Mouse (Mus musculus): ENCODE measurements at regions not wholly inside any gene's neighbourhood (a gene's known extent, or its start where the extent isn't known, plus 50 kb on each side); places are given as distances from the start of the nearest gene placed in this dataset.

DNA sequence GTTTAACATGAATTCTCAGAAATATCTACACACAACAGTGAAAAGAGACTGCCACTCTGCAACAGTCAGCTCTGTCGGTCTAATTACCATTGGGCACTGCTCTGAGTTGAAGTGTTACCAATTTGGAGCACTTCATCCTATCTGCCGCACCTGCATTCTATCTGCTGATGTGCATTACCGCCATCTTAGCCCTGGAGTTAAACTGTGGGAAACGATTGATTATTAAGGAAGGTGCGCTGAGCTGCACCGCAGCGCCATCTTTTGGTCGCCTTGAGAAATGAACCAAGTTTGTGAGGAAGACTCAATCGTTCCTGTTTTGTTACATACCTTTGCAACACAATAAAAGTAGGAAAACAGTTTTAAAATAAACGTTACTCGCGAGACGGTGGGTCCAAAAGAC is 110.5 kb downstream of the Rergl start:
- TF ChIP-seq EP300 (IDR thresholded peaks at IDR 0.05; ENCODE audit: insufficient read depth, low read depth, low read length) (no peak), CTCF (IDR thresholded peaks at IDR 0.05; ENCODE audit: low read depth, low read length) (peak; percentile 89), POLR2A (IDR thresholded peaks at IDR 0.05; ENCODE audit: insufficient read depth, low read length) (no peak)
- Histone ChIP-seq H3K4me1 (ENCODE audit: control insufficient read depth, insufficient read depth, low read length) (no peaks in the 10 kb centered on the region), H3K27ac (ENCODE audit: insufficient read depth, low read length) (no peak overlapping the region), H3K9me3 (replicated peaks; ENCODE audit: control insufficient read depth, insufficient read depth, low read length, poor library complexity, severe bottlenecking) (no peaks in the 10 kb centered on the region), H3K27me3 (ENCODE audit: control insufficient read depth, insufficient read depth, low read length, poor library complexity, severe bottlenecking) (no peaks in the 10 kb centered on the region), H3K9ac (ENCODE audit: low read depth, poor library complexity, severe bottlenecking) (no peak overlapping the region), H3K4me3 (ENCODE audit: low read depth, low read length) (no peak overlapping the region), H3K36me3 (ENCODE audit: control insufficient read depth, insufficient read depth, low read length, poor library complexity, severe bottlenecking) (no peaks in the 10 kb centered on the region)

DNA sequence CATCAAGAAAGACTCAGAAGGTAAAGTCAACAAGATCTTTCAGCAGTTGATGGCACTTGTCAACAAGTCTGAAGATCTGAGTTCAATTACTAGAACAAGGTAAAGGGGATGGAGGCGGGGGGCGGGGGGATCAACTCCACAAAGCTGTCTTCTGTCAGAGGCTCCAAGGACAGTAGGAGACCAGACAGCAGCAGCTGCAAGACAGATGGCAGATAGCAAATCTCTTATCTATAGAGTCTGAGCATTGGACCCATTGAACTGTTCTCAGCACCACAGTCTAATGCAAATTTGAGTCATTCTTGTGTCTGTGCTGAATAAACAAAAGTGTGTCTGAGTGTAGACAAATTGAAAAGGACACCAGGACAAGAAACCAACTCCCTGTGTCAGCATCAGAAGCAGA is 150.8 kb downstream of the Rergl start:
- TF ChIP-seq EP300 (IDR thresholded peaks at IDR 0.05; ENCODE audit: insufficient read depth, low read depth, low read length): peak; percentile 56; the same call in 1 of the 2 replicates
- no peak for TF ChIP-seq POLR2A (IDR thresholded peaks at IDR 0.05; ENCODE audit: insufficient read depth, low read length)
- peak overlapping the region; percentile 77 for H3K27ac ChIP-seq (ENCODE audit: insufficient read depth, low read length)
- no peak overlapping the region for H3K9ac ChIP-seq (ENCODE audit: low read depth, poor library complexity, severe bottlenecking)
- no peaks in the 10 kb centered on the region for H3K27me3 ChIP-seq (ENCODE audit: control insufficient read depth, insufficient read depth, low read length, poor library complexity, severe bottlenecking)
- no peaks in the 10 kb centered on the region for H3K36me3 ChIP-seq (ENCODE audit: control insufficient read depth, insufficient read depth, low read length, poor library complexity, severe bottlenecking)
- no peaks in the 10 kb centered on the region for H3K9me3 ChIP-seq (replicated peaks; ENCODE audit: control insufficient read depth, insufficient read depth, low read length, poor library complexity, severe bottlenecking)
- H3K4me3 ChIP-seq (ENCODE audit: low read depth, low read length): no peak overlapping the region
- H3K4me1 ChIP-seq (ENCODE audit: control insufficient read depth, insufficient read depth, low read length): no peaks in the 10 kb centered on the region

DNA sequence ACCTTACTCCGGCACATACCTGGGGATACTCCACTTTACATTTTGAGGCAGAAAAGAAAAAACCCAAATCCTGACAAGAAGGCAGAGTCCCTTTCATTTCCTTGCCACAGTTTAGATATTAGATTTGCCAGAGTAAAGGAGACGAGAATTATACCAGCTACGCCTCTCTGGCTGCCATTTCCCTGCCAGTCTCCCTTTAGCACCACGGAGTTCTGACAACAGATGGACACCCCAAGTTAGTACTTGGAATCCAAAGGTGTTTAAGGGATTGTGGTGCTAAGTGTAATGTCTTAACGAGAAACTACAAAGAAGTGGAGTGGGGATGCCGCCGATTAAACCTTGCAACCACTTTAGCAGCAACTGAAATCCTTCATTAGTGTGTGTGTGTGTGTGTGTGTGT is 176.6 kb downstream of the Rergl start:
- no peak for TF ChIP-seq EP300 (IDR thresholded peaks at IDR 0.05; ENCODE audit: insufficient read depth, low read depth, low read length)
- TF ChIP-seq CTCF (IDR thresholded peaks at IDR 0.05; ENCODE audit: low read depth, low read length): no peak
- no peak for TF ChIP-seq POLR2A (IDR thresholded peaks at IDR 0.05; ENCODE audit: insufficient read depth, low read length)
- Histone ChIP-seq H3K27me3 (ENCODE audit: control insufficient read depth, insufficient read depth, low read length, poor library complexity, severe bottlenecking) (no peaks in the 10 kb centered on the region), H3K36me3 (ENCODE audit: control insufficient read depth, insufficient read depth, low read length, poor library complexity, severe bottlenecking) (no peaks in the 10 kb centered on the region)

DNA sequence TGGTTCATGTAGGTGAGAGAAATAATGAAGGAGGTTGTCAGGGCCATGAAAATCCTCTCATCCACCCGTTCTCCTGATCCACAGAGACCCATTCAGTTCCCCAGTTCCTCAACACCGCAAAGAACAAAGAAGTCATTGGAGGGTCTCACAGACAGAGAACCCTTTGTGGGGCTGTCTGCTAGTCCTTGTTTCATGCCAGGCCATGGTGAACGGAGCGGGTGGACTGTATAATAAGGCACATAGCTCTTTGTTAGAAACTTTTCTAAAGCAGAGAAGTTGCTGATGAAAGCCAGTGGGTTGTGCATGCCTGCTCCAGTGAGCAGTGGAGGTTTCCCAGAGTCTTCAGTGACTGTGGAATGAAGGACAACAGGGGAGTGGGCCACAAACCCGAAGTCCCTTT is 194.1 kb downstream of the Rergl start:
- no peaks in the 10 kb centered on the region for H3K27me3 ChIP-seq (ENCODE audit: control insufficient read depth, insufficient read depth, low read length, poor library complexity, severe bottlenecking)
- H3K9me3 ChIP-seq (replicated peaks; ENCODE audit: control insufficient read depth, insufficient read depth, low read length, poor library complexity, severe bottlenecking): no peaks in the 10 kb centered on the region
- no peaks in the 10 kb centered on the region for H3K36me3 ChIP-seq (ENCODE audit: control insufficient read depth, insufficient read depth, low read length, poor library complexity, severe bottlenecking)
- H3K27ac ChIP-seq (ENCODE audit: insufficient read depth, low read length): no peak overlapping the region
- no peaks in the 10 kb centered on the region for H3K4me1 ChIP-seq (ENCODE audit: control insufficient read depth, insufficient read depth, low read length)
- no peak overlapping the region for H3K4me3 ChIP-seq (ENCODE audit: low read depth, low read length)
- H3K9ac ChIP-seq (ENCODE audit: low read depth, poor library complexity, severe bottlenecking): no peak overlapping the region
- TF ChIP-seq EP300 (IDR thresholded peaks at IDR 0.05; ENCODE audit: insufficient read depth, low read depth, low read length): no peak
- TF ChIP-seq CTCF (IDR thresholded peaks at IDR 0.05; ENCODE audit: low read depth, low read length): no peak
- no peak for TF ChIP-seq POLR2A (IDR thresholded peaks at IDR 0.05; ENCODE audit: insufficient read depth, low read length)

More for the DNA sequence above, 176.6 kb downstream of the Rergl start:
- no peak overlapping the region for H3K4me3 ChIP-seq (ENCODE audit: low read depth, low read length)
- H3K9ac ChIP-seq (ENCODE audit: low read depth, poor library complexity, severe bottlenecking): no peak overlapping the region
- no peak overlapping the region for H3K27ac ChIP-seq (ENCODE audit: insufficient read depth, low read length)
- no peaks in the 10 kb centered on the region for H3K9me3 ChIP-seq (replicated peaks; ENCODE audit: control insufficient read depth, insufficient read depth, low read length, poor library complexity, severe bottlenecking)
- H3K4me1 ChIP-seq (ENCODE audit: control insufficient read depth, insufficient read depth, low read length): no peaks in the 10 kb centered on the region

DNA sequence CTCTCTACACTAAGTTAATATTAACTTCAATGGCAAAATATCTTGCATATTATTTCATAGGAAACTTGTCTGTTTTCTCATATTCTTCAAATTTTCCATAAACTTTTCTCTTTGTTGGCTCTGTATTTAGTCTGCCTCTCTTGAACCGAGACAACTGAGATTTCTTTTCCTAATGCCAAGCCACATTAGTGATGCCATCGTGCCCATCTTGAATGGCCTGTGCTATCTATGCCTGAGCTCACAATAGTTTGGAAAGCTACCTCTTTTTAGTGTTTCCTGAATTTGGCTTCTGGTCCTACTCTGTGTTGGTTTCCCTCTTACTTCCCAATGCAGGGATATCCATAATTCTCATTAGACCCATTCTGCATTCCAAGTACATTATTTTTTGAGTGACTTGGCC is 197.5 kb downstream of the Rergl start:
- H3K4me1 ChIP-seq (ENCODE audit: control insufficient read depth, insufficient read depth, low read length): no peaks in the 10 kb centered on the region
- H3K4me3 ChIP-seq (ENCODE audit: low read depth, low read length): no peak overlapping the region
- no peak overlapping the region for H3K9ac ChIP-seq (ENCODE audit: low read depth, poor library complexity, severe bottlenecking)
- no peaks in the 10 kb centered on the region for H3K9me3 ChIP-seq (replicated peaks; ENCODE audit: control insufficient read depth, insufficient read depth, low read length, poor library complexity, severe bottlenecking)
- no peaks in the 10 kb centered on the region for H3K27me3 ChIP-seq (ENCODE audit: control insufficient read depth, insufficient read depth, low read length, poor library complexity, severe bottlenecking)
- no peak overlapping the region for H3K27ac ChIP-seq (ENCODE audit: insufficient read depth, low read length)
- no peaks in the 10 kb centered on the region for H3K36me3 ChIP-seq (ENCODE audit: control insufficient read depth, insufficient read depth, low read length, poor library complexity, severe bottlenecking)
- no peak for TF ChIP-seq CTCF (IDR thresholded peaks at IDR 0.05; ENCODE audit: low read depth, low read length)
- TF ChIP-seq POLR2A (IDR thresholded peaks at IDR 0.05; ENCODE audit: insufficient read depth, low read length): no peak
- TF ChIP-seq EP300 (IDR thresholded peaks at IDR 0.05; ENCODE audit: insufficient read depth, low read depth, low read length): no peak

DNA sequence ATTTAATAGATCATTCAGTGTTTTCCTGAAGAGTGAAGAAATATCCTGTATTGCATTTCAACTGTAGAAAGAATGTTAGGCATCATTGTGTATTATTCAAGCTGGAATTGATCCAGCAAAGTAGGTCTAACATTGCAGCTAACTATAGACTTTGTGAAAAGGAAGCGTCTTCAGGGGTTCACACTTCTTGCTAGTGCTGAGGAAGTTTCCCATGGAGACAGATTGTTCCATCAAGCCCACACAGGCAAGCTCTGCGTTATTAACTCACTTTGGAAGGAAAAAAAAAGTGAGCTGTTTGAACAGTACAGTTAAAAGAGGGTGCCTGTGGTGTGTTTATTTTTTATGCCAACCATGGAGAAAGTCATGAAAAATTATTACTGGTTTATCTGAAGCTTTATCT is 206.1 kb downstream of the Rergl start:
- Histone ChIP-seq H3K27ac (ENCODE audit: insufficient read depth, low read length) (no peak overlapping the region), H3K27me3 (ENCODE audit: control insufficient read depth, insufficient read depth, low read length, poor library complexity, severe bottlenecking) (no peaks in the 10 kb centered on the region), H3K36me3 (ENCODE audit: control insufficient read depth, insufficient read depth, low read length, poor library complexity, severe bottlenecking) (no peaks in the 10 kb centered on the region), H3K4me3 (ENCODE audit: low read depth, low read length) (no peak overlapping the region), H3K4me1 (ENCODE audit: control insufficient read depth, insufficient read depth, low read length) (no peaks in the 10 kb centered on the region), H3K9ac (ENCODE audit: low read depth, poor library complexity, severe bottlenecking) (no peak overlapping the region), H3K9me3 (replicated peaks; ENCODE audit: control insufficient read depth, insufficient read depth, low read length, poor library complexity, severe bottlenecking) (no peaks in the 10 kb centered on the region)
- TF ChIP-seq CTCF (IDR thresholded peaks at IDR 0.05; ENCODE audit: low read depth, low read length) (no peak), POLR2A (IDR thresholded peaks at IDR 0.05; ENCODE audit: insufficient read depth, low read length) (no peak), EP300 (IDR thresholded peaks at IDR 0.05; ENCODE audit: insufficient read depth, low read depth, low read length) (no peak)
